Mouse (Mus musculus): Measurements from ENCODE around the gene Slc1a2. TPM values are rescaled to one million over a fixed set of nuclear protein-coding genes. Genes with fewer than 3 reads are reported as not detected.

The Slc1a2 gene
- total and polyA plus RNA-seq, 3 experiments: 0.08 TPM; not detected in 2

DNA sequence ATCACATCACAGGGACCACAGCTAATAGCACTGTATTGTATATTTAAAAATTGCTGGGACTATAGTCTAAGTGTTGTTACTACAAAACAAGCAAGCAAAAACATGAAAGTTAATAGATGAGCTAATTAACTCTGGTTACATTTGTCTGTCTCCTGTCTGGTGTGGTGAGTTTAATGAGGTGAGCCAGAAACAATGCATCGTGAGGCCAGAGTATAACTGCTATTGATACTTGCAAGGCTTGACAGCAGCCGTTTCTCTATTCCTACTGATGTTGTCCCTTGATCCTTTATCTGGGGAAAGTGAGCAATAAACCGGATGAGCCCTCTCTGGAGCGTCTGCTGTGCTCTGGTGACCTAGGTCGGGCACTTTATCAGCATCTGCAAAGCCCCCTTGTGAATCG is 11.1 kb downstream of the Slc1a2 start:
- Histone ChIP-seq H3K4me1 (ENCODE audit: control insufficient read depth in 1 of 2, insufficient read depth in 2 of 2, low read length in 2 of 2) (no peaks in the 10 kb centered on the region), H3K36me3 (ENCODE audit: control insufficient read depth in 1 of 2, insufficient read depth in 2 of 2, low read length in 2 of 2) (no peaks in the 10 kb centered on the region), H3K79me2 (ENCODE audit: control insufficient read depth, insufficient read depth, low read length, poor library complexity) (no peaks in the 10 kb centered on the region), H3K27me3 (ENCODE audit: control insufficient read depth in 1 of 2, insufficient read depth in 2 of 2, low read length in 2 of 2) (peaks cover 2 to 3% of the 10 kb centered on the region in 2 experiments), H3K27ac (ENCODE audit: control insufficient read depth, low read depth, low read length) (no peak overlapping the region), H3K4me3 (ENCODE audit: control insufficient read depth in 1 of 2, insufficient read depth in 1 of 2, low read depth in 2 of 2, low read length in 2 of 2) (no peak overlapping the region), H3K9ac (ENCODE audit: control insufficient read depth, low read depth, low read length, poor library complexity, severe bottlenecking) (no peak overlapping the region), H3K9me3 (replicated peaks; ENCODE audit: insufficient read depth, low read length) (no peaks in the 10 kb centered on the region)
- TF ChIP-seq RAD21 (IDR thresholded peaks at IDR 0.05; ENCODE audit: low read depth, low read length) (no peak), SIN3A (IDR thresholded peaks at IDR 0.05; ENCODE audit: low read length) (no peak), MYB (IDR thresholded peaks at IDR 0.05; ENCODE audit: low read depth, low read length) (no peak), ZNF384 (IDR thresholded peaks at IDR 0.05; ENCODE audit: low read depth, low read length) (no peak), CTCF (IDR thresholded peaks at IDR 0.05 in 2 of 3, conservative IDR thresholded peaks at IDR 0.05 in 1 of 3; ENCODE audit: control insufficient read depth in 1 of 3, insufficient read depth in 1 of 3, low read depth in 2 of 3, low read length in 3 of 3, poor library complexity in 1 of 3, severe bottlenecking in 1 of 3) (no peak), USF1 (IDR thresholded peaks at IDR 0.05; ENCODE audit: low read depth, low read length) (no peak), E2F4 (IDR thresholded peaks at IDR 0.05; ENCODE audit: borderline replicate concordance, low read depth, low read length) (no peak), MAX (IDR thresholded peaks at IDR 0.05; ENCODE audit: low read length) (no peak), HCFC1 (IDR thresholded peaks at IDR 0.05; ENCODE audit: low read depth, low read length) (no peak), TCF12 (IDR thresholded peaks at IDR 0.05; ENCODE audit: low read depth, low read length) (no peak), TAL1 (IDR thresholded peaks at IDR 0.05; ENCODE audit: low read length) (no peak), TBP (IDR thresholded peaks at IDR 0.05; ENCODE audit: low read depth, low read length) (no peak), ELF1 (IDR thresholded peaks at IDR 0.05; ENCODE audit: low read depth, low read length) (no peak), ETS1 (IDR thresholded peaks at IDR 0.05; ENCODE audit: low read depth, low read length) (no peak), NRF1 (IDR thresholded peaks at IDR 0.05; ENCODE audit: insufficient read depth, low read depth, low read length, poor library complexity, severe bottlenecking) (no peak), GABPA (IDR thresholded peaks at IDR 0.05; ENCODE audit: low read depth, low read length) (no peak)
- DNase-seq (ENCODE audit: low read depth, low spot score): no peak

DNA sequence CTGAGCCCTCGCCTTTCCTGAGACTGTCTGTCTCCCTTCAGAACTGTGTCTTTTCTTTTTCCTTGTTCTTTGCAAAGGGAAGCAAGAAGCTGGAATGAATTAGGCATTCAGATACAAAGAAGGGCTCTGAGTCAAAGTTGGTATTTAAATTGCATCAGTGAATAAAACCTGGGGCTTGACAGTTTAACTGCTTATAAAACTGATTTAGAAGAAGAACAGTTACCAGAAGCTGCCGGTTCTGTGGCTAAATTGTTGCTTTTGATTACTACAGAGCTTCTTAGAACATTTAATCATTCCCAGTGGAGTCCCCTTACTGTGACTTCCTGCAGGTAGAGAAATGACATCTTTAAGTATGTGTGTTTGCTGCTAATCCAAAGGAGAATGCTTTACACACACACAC is 16.1 kb downstream of the Slc1a2 start:
- no peak for DNase-seq (ENCODE audit: low read depth, low spot score)
- H3K36me3 ChIP-seq (ENCODE audit: control insufficient read depth in 1 of 2, insufficient read depth in 2 of 2, low read length in 2 of 2): no peaks in the 10 kb centered on the region
- peaks cover 2 to 6% of the 10 kb centered on the region in 2 experiments for H3K27me3 ChIP-seq (ENCODE audit: control insufficient read depth in 1 of 2, insufficient read depth in 2 of 2, low read length in 2 of 2)
- TF ChIP-seq ZMIZ1 (IDR thresholded peaks at IDR 0.05; ENCODE audit: low read depth, low read length) (no peak), CTCF (IDR thresholded peaks at IDR 0.05 in 2 of 3, conservative IDR thresholded peaks at IDR 0.05 in 1 of 3; ENCODE audit: control insufficient read depth in 1 of 3, insufficient read depth in 1 of 3, low read depth in 2 of 3, low read length in 3 of 3, poor library complexity in 1 of 3, severe bottlenecking in 1 of 3) (no peak), MAX (IDR thresholded peaks at IDR 0.05; ENCODE audit: low read length) (no peak), ZKSCAN1 (IDR thresholded peaks at IDR 0.05; ENCODE audit: low read depth, low read length) (no peak), POLR2A (IDR thresholded peaks at IDR 0.05; ENCODE audit: control insufficient read depth in 1 of 2, insufficient read depth in 1 of 2, low read depth in 1 of 2, low read length in 2 of 2, poor library complexity in 1 of 2) (no peak), POLR2AphosphoS2 (IDR thresholded peaks at IDR 0.05; ENCODE audit: low read length) (no peak), E2F4 (IDR thresholded peaks at IDR 0.05; ENCODE audit: borderline replicate concordance, low read depth, low read length) (no peak), ZC3H11A (IDR thresholded peaks at IDR 0.05; ENCODE audit: low read depth, low read length) (no peak), BHLHE40 (IDR thresholded peaks at IDR 0.05; ENCODE audit: borderline replicate concordance, low read depth, low read length) (no peak), MXI1 (IDR thresholded peaks at IDR 0.05; ENCODE audit: low read depth, low read length) (no peak), MAFK (IDR thresholded peaks at IDR 0.05; ENCODE audit: borderline replicate concordance, low read depth, low read length) (no peak), RAD21 (IDR thresholded peaks at IDR 0.05; ENCODE audit: low read depth, low read length) (no peak), RCOR1 (IDR thresholded peaks at IDR 0.05; ENCODE audit: low read depth, low read length) (no peak), SMC3 (IDR thresholded peaks at IDR 0.05; ENCODE audit: low read depth, low read length) (no peak), HCFC1 (IDR thresholded peaks at IDR 0.05; ENCODE audit: low read depth, low read length) (no peak), CHD2 (IDR thresholded peaks at IDR 0.05; ENCODE audit: low read length) (no peak), GATA1 (IDR thresholded peaks at IDR 0.05; ENCODE audit: low read depth, low read length) (no peak)
- no peak overlapping the region for H3K27ac ChIP-seq (ENCODE audit: control insufficient read depth, low read depth, low read length)
- no peak overlapping the region for H3K9ac ChIP-seq (ENCODE audit: control insufficient read depth, low read depth, low read length, poor library complexity, severe bottlenecking)
- H3K4me3 ChIP-seq (ENCODE audit: control insufficient read depth in 1 of 2, insufficient read depth in 1 of 2, low read depth in 2 of 2, low read length in 2 of 2): no peak overlapping the region
- H3K79me2 ChIP-seq (ENCODE audit: control insufficient read depth, insufficient read depth, low read length, poor library complexity): no peaks in the 10 kb centered on the region
- no peaks in the 10 kb centered on the region for H3K4me1 ChIP-seq (ENCODE audit: control insufficient read depth in 1 of 2, insufficient read depth in 2 of 2, low read length in 2 of 2)
- no peaks in the 10 kb centered on the region for H3K9me3 ChIP-seq (replicated peaks; ENCODE audit: insufficient read depth, low read length)

Data from MEL (cell line).